8 mouse cellular contexts compared by ENCODE assay signal in genomic region chr14:61648685-61649504, GRCm38 (mm10). TPM values are rescaled to one million over a fixed set of nuclear protein-coding genes. Genes with fewer than 3 reads are reported as not detected.
A peak's percentile ranks its signal among the peaks of the same experiment; 100 is the strongest.
DNase-seq lines count a peak whose midpoint lies in the region; ATAC-seq and TF ChIP-seq lines count a peak whose summit lies in the region.

No protein-coding gene starts in this region.

- no peaks in the 10 kb centered on the region for H3K27me3 ChIP-seq in embryonic facial prominence, embryonic 13.5 days
- no peaks in the 10 kb centered on the region for H3K27me3 ChIP-seq in heart, adult 2 months (ENCODE audit: control insufficient read depth, insufficient read depth, low read length)
- H3K27me3 ChIP-seq in limb, embryonic 13.5 days, result no peaks in the 10 kb centered on the region
- no peaks in the 10 kb centered on the region for H3K27me3 ChIP-seq in midbrain, embryonic 16.5 days (ENCODE audit: control insufficient read depth, insufficient read depth, low read depth, low read length)

- intact Hi-C loops in heart, adult 2 months (cut with DNase I), result loop anchor here (1.0 to 10.0 kb wide), 4 partner anchors 32 to 1596 kb away; partner anchors contain the start of gene Spryd7

- TF ChIP-seq POLR2A in heart, adult 2 months (IDR thresholded peaks at IDR 0.05; ENCODE audit: insufficient read depth, low read depth, low read length), result peak; percentile 96

- no peaks in the 10 kb centered on the region for H3K36me3 ChIP-seq in embryonic facial prominence, embryonic 13.5 days
- H3K36me3 ChIP-seq in heart, adult 2 months (ENCODE audit: control insufficient read depth, insufficient read depth, low read length), result peaks cover 10% of the 10 kb centered on the region
- H3K36me3 ChIP-seq in limb, embryonic 13.5 days, result no peaks in the 10 kb centered on the region
- no peaks in the 10 kb centered on the region for H3K36me3 ChIP-seq in midbrain, embryonic 16.5 days (ENCODE audit: control insufficient read depth, insufficient read depth, low read length)

- H3K79me2 ChIP-seq in heart, adult 2 months (replicated peaks; ENCODE audit: control insufficient read depth, insufficient read depth, low read length), result no peaks in the 10 kb centered on the region

- peaks cover 6% of the 10 kb centered on the region; the same call in 1 of the 2 replicates for H3K4me1 ChIP-seq in embryonic facial prominence, embryonic 13.5 days
- H3K4me1 ChIP-seq in heart, adult 2 months (ENCODE audit: control insufficient read depth, insufficient read depth, low read length), result peaks cover 2% of the 10 kb centered on the region
- peaks cover 17% of the 10 kb centered on the region for H3K4me1 ChIP-seq in limb, embryonic 13.5 days
- H3K4me1 ChIP-seq in midbrain, embryonic 16.5 days (ENCODE audit: control insufficient read depth, insufficient read depth, low read length), result peaks cover 3% of the 10 kb centered on the region; the same call in 1 of the 2 replicates

- no peaks in the 10 kb centered on the region for H3K9me3 ChIP-seq in embryonic facial prominence, embryonic 13.5 days
- no peaks in the 10 kb centered on the region for H3K9me3 ChIP-seq in limb, embryonic 13.5 days
- H3K9me3 ChIP-seq in midbrain, embryonic 16.5 days (replicated peaks; ENCODE audit: control insufficient read depth, low read length, poor library complexity, severe bottlenecking), result no peaks in the 10 kb centered on the region

- H3K4me2 ChIP-seq in embryonic facial prominence, embryonic 13.5 days, result peak overlapping the region; percentile 78
- peak overlapping the region; percentile 79 for H3K4me2 ChIP-seq in limb, embryonic 13.5 days (replicated peaks)
- H3K4me2 ChIP-seq in midbrain, embryonic 16.5 days (ENCODE audit: low read length), result peak overlapping the region; percentile 89

- peak overlapping the region; percentile 96 for H3K27ac ChIP-seq in embryonic facial prominence, embryonic 13.5 days
- peak overlapping the region; percentile 93 for H3K27ac ChIP-seq in heart, adult 2 months
- peak overlapping the region; percentile 97 for H3K27ac ChIP-seq in limb, embryonic 13.5 days
- peak overlapping the region; percentile 79 for H3K27ac ChIP-seq in midbrain, embryonic 16.5 days (ENCODE audit: low read length)

- ATAC-seq in embryonic facial prominence, embryonic 13.5 days (ENCODE audit: insufficient number of reproducible peaks, insufficient read depth, low FRiP score, low TSS enrichment, low read depth), result peak; percentile 95
- peak; percentile 90 for ATAC-seq in limb, embryonic 13.5 days (ENCODE audit: low FRiP score, low read depth)
- peak; percentile 96 for ATAC-seq in midbrain, embryonic 16.5 days

- WGBS in embryonic facial prominence, embryonic 13.5 days, result 2% methylated on average over 62 of the region's 62 CpGs
- WGBS in heart, adult 2 months, result 1% methylated on average over 61 of the region's 62 CpGs
- 2% methylated on average over 62 of the region's 62 CpGs for WGBS in limb, embryonic 13.5 days
- WGBS in midbrain, embryonic 16.5 days, result 2% methylated on average over 62 of the region's 62 CpGs

- H3K4me3 ChIP-seq in embryonic facial prominence, embryonic 13.5 days, result peak overlapping the region; percentile 91
- peak overlapping the region; percentile 92 for H3K4me3 ChIP-seq in heart, adult 2 months
- peak overlapping the region; percentile 93 for H3K4me3 ChIP-seq in limb, embryonic 13.5 days
- H3K4me3 ChIP-seq in midbrain, embryonic 16.5 days (ENCODE audit: low read depth, low read length), result peak overlapping the region; percentile 85

- TF ChIP-seq CTCF in heart, adult 2 months (IDR thresholded peaks at IDR 0.05), result no peak

- TF ChIP-seq EP300 in heart, adult 2 months (IDR thresholded peaks at IDR 0.05; ENCODE audit: insufficient read depth, low read depth, low read length), result peak; percentile 66

- peak overlapping the region; percentile 96 for H3K9ac ChIP-seq in embryonic facial prominence, embryonic 13.5 days
- H3K9ac ChIP-seq in heart, adult 2 months (ENCODE audit: low read depth, low read length), result peak overlapping the region; percentile 90
- H3K9ac ChIP-seq in limb, embryonic 13.5 days, result peak overlapping the region; percentile 97
- peak overlapping the region; percentile 77 for H3K9ac ChIP-seq in midbrain, embryonic 16.5 days (ENCODE audit: low read depth, low read length)

- DNase-seq in 3134 (ENCODE audit: extremely low read depth, insufficient read length, low spot score), result peak; percentile 96
- DNase-seq in adrenal gland, postnatal 36 days, result peak; percentile 99 to 100
- peak; percentile 96 to 97 for DNase-seq in heart, adult 2 months
- peak; percentile 95 for DNase-seq in kidney, adult 8-10 months
- peak; percentile 90 to 98 for DNase-seq in spleen, postnatal 10 days (ENCODE audit: low spot score in 2 of 2)

RNA-seq across cellular contexts. Expression of gene Kcnrg, which starts 41.6 kb away (rescaled TPM):
- under 1 TPM; 0.17 to 0.20 TPM for total RNA-seq in adrenal gland, postnatal 36 days (2021)
- polyA plus RNA-seq in embryonic facial prominence, embryonic 13.5 days (2015; fragmentation: Nextera tagmentation; extraction: Ambion mirVana), result 0.77 and 0.83 TPM in 2 replicates
- under 1 TPM in 1 of 2 experiments, not detected in 1; 0.13 TPM for total RNA-seq in heart, adult 2 months (2021)
- 0.09 and 0.51 TPM in 2 replicates for polyA plus RNA-seq in heart, adult 2 months (2012; rRNA removed)
- polyA plus RNA-seq in limb, embryonic 13.5 days (2015; fragmentation: Nextera tagmentation; extraction: Ambion mirVana), result 1.2 and 1.7 TPM in 2 replicates
- polyA plus RNA-seq in midbrain, embryonic 16.5 days (2015; fragmentation: Nextera tagmentation; extraction: Ambion mirVana), result 3.1 and 4.0 TPM in 2 replicates

RNA-seq across cellular contexts. Expression of gene Trim13, which starts 50.8 kb away (rescaled TPM):
- total RNA-seq in adrenal gland, postnatal 36 days (2021), result 1 to 10 TPM; 5.3 to 7.0 TPM
- 21.6 and 26.0 TPM in 2 replicates for polyA plus RNA-seq in embryonic facial prominence, embryonic 13.5 days (2015; fragmentation: Nextera tagmentation; extraction: Ambion mirVana)
- 1 to 10 TPM; 6.6 to 7.5 TPM for total RNA-seq in heart, adult 2 months (2021)
- polyA plus RNA-seq in heart, adult 2 months (2012; rRNA removed), result 4.8 and 11.0 TPM in 2 replicates
- 28.6 and 28.8 TPM in 2 replicates for polyA plus RNA-seq in limb, embryonic 13.5 days (2015; fragmentation: Nextera tagmentation; extraction: Ambion mirVana)
- polyA plus RNA-seq in midbrain, embryonic 16.5 days (2015; fragmentation: Nextera tagmentation; extraction: Ambion mirVana), result 48.8 and 53.7 TPM in 2 replicates

Comparison
In these comparisons a context has a peak if more than half of its experiments do, and no peak if none do; other contexts are left out.
1. Peak in every context shown above with its lines: DNase-seq, ATAC-seq, H3K4me3 ChIP-seq and H3K27ac ChIP-seq.